Mouse (Mus musculus): ENCODE measurements around the gene Krt7.

GRCm38 (mm10) chr15:101455292-101455691 is 44.4 kb downstream of the Krt7 start:
- TF ChIP-seq CTCF (IDR thresholded peaks at IDR 0.05; ENCODE audit: extremely low read depth, insufficient read depth, insufficient read length, insufficient replicate concordance) (no peak), POLR2A (IDR thresholded peaks at IDR 0.05; ENCODE audit: low read depth, low read length) (no peak)

All from spleen, adult 2 months (tissue).